Mouse (Mus musculus) megakaryocyte, embryonic 14.5 days (primary cell): ENCODE measurements at regions not wholly inside any gene's neighbourhood (a gene's known extent, or its start where the extent isn't known, plus 50 kb on each side); places are given as distances from the start of the nearest gene placed in this dataset.

ENCODE experiments used
- FLI1 ChIP-seq: IDR thresholded peaks from 2 replicates; pipeline ENCODE4 v1.6.1; 2012; ENCODE audit warnings: low read length, inconsistent platforms, mixed read lengths
- GATA1 ChIP-seq: IDR thresholded peaks from 3 replicates; pipeline ENCODE4 v1.6.1; 2012; ENCODE audit warnings: mixed read lengths, low read length, inconsistent platforms, borderline replicate concordance

GRCm38 (mm10) chr4:71390444-71390843, 367.3 kb downstream of the Gm11232 start:
- TF ChIP-seq GATA1 (no peak), FLI1 (no peak)
